Mouse (Mus musculus) monocyte, adult 2 months (primary cell): ENCODE results near the gene Sgcd.

Experiments used
- DNase-seq, 2 experiments: peaks; one replicate each; pipeline ENCODE4 v3.0.0; 2022; ENCODE audit warnings: low spot score in 2 of 2, low read depth in 1 of 2

Sgcd gene

DNA sequence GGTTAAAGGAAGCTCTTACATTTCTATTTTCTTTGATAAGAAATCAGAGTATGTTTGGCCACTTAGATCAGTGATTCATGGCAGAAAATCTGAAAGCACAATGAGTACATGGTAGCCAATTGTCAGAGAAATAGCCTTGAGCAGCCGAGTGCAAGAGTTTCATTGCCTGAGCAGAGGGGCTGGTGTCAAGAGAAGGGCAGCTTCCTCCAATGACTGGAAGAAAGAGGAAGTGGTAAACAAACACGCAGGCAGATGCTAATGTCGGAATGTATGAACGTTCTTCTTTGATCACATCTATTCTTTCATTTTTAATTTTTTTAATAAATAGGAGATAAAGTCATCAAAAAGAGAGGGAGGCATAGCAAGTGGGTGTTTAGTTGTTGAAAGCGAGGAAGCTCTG is 956.5 kb downstream of the Sgcd start:
- no peak for DNase-seq

DNA sequence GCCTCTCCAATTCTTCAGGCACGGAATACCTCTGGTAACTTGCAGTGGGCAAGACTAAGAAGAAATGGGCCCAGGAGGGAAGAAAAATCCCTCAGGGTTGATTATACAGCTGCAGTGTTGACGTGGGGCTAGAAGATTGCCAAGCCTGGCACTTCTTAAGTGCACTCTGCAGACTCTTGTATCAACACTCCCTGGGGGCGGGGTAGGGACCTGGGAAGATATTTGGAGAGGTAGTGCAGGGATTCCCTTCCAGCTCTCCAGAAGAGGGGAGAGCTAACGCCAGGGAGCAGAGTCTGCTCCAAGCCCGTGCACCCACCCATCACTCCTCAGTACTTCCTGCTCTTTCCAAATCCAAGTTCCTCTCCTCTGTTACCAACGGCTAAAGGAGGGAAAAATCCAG is 967.9 kb downstream of the Sgcd start:
- DNase-seq = no peak

DNA sequence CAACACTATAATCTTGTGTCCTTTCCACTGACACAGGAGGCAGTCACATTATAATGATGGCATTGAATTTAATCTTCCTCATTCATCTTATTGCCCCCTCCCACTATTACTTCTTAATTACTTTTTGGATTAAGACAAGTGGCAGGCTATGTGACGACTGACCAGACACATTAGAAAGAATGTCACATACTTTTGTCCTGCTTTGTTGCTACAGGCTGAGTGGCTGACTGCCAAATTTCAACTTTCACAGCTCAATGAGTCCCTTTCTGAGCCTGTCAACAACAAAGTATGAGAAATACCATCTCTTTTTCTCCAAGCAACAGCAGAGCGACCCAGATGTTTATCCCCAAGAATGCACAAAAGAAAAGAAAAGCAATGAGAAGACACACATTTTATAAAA is 970.6 kb downstream of the Sgcd start:
- no peak for DNase-seq

DNA sequence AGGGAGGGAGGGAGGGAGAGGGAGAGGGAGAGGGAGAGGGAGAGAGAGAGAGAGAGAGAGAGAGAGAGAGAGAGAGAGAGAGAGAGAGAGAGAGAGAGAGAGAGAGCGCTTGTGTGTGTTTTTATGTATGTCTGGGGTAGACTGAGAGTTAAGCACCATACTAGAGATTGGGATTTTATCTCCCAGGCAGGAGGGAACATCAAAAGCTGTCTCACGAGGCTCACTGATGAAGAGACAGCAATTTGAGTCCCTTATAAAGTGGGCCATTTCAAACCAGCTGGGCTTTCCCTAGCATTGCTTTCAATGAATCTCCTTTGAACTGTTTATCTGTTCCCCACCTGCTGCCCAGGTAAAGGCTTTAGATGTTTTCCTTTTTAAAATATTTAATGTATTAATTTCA is 973.1 kb downstream of the Sgcd start:
- no peak for DNase-seq

DNA sequence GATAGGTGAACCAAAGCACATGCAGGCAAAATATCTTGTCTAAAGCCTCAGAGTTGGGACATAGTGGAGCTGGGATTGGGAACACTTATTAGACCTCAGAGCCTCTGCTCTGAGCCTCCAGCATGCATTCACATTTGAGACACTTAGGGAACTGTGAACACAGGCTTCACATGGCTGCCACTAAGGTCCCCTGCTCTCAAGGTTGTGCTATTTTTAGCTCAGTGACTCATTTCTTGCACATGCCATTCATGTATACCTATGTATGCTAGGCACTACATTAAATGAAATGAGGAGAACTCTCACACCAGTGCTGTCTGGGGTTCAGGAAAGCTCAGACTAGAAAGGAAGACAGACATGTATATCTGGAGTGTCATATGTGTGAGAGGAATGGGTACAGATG is 974.5 kb downstream of the Sgcd start:
- DNase-seq = no peak

DNA sequence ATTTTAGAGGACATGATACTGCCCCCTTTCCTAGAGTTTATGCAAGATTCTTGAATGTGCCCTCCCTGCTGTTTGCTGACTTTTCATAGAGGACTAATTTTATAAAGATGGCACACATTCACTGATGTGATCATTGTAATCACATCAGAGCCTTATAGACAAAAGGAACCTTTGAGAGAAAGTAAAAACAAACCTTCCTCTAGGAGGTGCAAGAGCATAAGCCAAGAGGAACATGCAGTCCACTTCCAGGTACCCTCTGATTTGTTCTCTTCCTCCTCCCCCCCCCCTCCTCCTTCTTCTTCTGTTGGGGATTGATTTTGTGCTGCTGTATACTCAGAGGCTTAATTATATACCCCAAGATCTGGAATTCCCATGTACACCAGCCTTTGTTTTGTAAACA is 978.6 kb downstream of the Sgcd start:
- no peak for DNase-seq

DNA sequence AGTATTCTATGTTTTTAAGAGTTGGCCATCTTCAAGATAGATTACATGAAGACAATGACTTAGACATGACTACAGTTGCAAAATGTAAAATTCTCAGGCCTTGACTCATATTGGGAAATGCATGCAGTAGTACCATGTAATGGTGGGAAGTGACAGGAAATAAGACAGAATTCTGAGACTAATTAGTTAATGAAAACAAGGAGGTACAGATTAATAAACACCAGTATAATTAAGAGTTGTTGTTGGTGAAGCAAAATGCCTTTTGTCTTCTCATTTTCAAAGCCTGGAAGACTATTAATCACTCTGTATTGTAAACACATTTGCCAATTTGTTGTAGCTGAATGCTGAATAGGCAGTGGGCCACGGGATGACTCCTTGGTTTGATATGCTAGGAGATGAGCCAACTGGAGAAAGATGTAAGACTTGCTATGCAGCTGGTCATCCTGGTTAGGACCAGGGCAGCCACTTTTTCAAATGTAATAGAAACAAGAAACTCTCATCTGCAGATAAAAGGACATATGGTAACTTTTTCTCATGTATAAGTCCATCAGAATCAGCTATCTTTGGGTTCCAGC is 983.4 kb downstream of the Sgcd start:
- no peak for DNase-seq

DNA sequence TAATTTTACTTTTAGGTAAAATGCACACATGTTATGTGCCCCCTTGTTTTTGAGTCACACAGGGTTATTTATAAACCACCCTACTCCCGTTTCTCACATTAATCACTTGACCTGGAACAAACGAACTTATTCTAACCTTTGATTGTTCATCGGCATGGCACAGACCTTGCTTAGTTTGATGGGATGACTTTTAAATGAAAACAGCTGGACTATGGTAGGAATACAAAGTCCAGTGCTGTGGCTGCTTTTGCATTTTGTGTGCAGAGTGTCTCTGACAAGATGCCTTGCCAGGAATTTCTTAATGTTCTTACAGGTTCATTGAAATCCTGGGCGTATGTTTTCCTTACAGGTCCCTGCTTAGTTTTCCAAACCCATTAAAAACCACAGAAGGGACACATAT is 1049.5 kb downstream of the Sgcd start:
- no peak for DNase-seq

DNA sequence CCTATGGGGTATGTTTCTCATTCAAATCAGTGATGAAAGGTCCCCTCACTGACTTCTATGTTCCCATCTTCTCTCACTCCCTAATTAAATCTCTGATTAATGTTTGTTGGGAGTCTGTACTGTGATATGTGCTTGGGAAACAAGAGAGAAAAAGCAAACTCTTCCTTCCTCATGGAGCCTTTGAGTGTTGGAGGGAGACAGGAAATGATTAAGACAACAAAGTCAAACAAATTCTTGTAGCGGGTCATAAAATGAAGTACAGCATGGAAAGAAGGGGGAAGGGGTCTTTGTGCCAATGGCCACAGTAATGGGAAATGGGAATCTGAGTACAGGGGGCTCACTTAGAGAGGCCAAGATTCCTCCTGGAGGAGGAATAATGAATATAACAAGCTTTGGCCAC is 1063.8 kb downstream of the Sgcd start:
- no peak for DNase-seq

DNA sequence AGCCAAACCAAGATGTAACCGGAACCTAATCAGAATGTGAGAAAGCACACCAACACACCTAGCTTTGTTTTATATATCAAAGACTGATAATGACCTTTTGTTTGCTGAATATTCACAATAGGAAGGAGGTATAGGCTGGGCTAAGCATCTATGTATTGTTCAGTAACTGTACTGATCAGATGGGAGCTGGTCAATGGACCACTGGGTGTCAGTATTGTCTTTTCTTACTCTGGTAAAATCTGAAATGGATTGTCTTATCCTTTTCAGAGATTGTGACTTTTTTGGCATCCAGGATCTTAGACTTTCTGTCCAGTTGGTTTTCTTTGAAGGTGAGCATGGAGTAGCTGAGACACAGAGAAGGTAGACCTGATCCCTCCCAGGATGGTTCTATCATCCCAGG is 1068.5 kb downstream of the Sgcd start:
- DNase-seq = no peak

DNA sequence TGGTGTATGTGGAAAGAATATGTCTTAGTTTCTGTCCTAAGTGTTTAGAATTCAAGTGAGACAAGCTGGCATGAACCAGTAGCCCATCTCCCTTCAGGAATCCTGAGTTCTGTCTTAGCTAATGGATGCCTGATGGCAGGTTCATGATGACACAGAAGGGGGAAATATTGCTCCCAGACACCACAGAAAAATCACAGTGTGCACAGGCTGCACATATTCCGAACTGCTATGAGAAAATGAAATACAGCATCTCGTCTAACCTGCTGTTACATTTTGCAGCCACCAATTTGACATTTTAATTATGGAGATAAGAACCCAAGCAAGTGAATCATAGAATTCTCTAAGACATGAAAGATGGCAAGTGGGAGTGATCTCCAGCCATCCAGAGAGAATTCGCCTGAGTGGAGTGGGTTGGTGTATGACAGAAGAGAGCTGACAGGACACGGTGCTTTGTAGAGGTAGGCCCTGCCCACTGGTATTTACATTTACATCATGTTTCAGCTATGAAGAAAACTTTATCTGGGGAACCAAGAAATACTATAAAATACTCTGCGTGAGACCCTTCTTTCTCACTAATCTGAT is 1076.0 kb downstream of the Sgcd start:
- no peak for DNase-seq

DNA sequence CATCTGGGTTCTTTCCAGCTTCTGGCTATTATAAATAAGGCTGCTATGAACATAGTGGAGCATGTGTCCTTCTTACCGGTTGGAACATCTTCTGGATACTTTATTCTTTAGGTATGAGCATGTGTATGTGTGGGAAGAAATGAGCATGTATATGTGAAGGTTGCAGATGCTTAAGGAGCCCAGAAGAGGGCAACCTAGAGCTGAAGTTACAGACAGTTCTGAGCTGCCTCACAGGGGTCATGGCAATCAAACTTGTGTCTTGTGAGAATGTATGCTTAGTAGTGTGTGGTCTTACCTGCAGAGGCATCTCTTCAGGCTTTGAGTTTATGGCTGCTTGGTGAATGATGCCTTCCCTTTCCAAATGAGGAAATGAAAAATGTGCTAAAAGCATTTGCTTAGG is 1084.5 kb downstream of the Sgcd start:
- no peak for DNase-seq

DNA sequence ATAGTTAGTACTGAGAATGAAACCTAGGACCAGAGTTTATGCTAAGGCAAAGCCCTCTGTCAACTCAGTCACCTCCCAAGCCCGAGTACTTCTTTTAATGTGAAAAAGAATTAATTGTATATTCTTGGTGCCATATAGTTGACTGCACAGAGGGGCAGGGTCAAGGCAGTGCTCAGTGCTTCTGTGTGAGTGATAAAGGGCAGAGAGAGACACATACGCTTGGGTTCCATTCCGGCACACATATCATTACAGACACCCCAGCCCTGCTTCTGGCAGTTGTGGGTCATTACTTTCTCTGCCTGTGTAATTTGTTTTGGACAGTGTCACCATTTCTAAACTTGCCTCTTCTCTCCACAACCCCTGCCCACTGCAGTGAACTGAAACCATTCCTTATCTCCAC is 1099.7 kb downstream of the Sgcd start:
- no peak for DNase-seq

DNA sequence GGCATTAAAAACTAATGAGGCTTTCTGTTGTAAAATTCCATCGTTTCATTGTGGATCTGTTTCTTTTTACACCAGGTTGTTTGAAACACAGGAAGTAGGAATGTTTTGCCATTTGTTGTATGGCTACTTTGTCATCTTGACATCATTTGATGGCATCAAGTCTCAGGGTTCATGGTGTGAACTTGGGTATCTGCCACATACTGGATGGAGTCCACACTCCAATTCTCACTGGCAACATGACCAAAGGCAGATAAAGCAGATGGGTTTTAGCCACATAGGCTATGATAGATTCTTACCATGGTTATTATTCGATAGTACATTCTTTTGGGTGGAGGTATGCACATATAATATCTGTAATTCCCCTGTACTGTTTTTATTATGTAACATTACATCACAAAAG is 1106.3 kb downstream of the Sgcd start:
- no peak for DNase-seq

DNA sequence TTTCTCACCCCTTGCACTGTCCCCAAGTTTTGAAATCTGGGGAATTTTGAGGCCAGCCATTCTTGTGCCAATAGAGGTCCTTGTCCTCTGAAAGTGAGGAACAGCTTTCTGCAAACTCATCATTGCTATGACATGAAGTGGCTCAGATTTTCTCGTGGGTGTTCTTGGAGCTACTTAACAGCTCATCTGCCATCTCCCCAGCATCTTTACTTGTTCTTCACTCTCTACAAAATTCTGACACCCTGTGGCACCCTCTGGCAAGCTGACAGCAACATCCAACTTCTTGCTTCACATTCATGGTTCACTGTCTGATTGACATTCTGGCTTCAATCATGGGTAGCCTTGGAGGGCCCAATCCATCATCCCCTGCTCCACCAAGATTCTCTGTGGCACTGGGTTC is 1113.0 kb downstream of the Sgcd start:
- DNase-seq = no peak

DNA sequence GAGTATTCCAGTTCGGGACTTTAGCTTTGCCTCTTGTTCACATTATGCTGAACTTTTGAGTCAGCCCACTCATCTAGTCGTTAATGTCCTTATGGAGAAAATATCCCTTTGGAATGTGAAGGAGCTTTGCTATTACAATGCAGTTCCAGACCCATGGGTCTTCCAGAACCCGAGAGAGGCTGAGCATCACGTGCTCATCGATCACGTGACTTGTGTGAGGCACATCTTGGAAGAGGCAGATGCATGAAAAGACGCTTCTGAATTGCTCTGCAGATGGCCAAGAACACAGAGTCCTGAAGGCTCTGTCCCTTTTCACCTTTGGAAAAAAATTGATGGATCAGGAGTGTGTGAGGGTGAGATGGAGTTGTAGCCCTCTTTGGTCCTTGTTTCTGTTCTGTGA is 1120.2 kb downstream of the Sgcd start:
- DNase-seq = no peak

DNA sequence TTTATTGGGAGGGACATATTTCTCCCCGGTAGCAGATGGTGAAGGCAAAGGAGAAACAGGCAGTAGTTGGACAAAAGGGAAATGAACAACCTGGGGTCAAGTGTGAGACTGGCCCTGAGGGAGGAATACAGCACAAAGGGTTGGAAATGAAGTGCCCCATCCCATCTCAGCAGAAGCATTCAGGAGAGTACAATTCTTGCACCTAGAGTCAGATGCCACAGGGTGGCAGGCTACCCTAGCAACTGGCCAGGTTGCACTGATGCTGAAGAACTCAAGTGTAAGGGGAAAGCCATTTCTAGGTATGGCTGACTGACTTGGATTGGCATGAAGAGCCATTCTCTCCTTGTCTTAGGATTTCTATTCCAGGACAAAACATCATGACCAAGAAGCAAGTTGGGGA is 1124.0 kb downstream of the Sgcd start:
- no peak for DNase-seq

DNA sequence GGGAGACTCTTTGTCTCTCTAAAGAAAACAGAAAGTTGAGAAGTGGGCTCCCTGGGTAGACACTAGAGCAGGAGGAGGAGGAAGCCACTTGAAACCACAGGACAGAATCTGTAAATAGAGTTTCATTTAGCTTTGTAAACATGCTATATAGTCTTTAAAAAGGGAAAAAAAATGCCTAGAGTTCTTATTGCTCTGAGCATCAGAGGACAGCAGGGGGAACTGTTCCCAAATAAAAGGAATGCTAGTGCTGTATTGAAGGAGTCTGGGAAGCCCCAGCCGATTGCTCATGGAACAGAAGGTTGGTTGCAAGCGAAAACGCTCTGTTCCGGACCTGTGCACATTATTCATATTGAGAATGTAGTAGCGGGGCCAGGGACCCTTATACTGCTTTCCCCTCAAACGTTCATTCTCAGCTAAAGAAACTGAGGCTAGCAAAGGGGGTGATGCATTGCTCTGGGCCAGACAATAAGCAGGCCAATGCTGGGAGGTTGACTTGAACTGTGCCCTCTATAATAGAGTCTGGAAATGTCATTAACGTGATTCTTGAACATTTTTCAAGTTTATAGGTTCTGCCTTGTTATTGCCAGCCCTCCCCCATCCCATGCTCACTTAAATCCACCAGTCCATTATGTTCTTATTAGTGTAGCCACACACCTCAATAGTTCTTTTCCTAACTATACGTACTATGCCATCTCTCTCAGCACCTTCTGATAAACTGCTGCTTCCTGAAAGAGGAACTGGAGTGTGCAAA is 1140.4 kb downstream of the Sgcd start:
- DNase-seq = no peak

DNA sequence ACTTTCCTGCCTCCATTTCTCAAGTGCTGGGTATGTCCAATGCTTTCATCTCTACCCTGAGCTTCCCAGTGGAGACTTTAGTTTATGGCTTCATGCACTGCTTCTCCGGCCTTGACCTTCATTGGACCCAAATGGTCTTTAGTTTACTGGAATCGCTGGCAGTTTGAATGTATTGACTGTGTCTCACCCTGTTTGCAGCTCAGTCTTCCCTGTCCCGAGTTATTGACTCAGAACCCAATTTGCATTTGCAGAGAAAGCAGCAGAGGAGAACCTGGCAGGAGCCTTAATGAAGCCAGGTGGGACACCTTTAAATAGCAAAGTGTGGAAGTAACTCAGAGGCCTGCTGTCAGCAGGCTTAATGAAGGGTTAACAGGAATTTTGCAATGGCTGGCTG is 1140.9 kb downstream of the Sgcd start:
- DNase-seq = no peak

DNA sequence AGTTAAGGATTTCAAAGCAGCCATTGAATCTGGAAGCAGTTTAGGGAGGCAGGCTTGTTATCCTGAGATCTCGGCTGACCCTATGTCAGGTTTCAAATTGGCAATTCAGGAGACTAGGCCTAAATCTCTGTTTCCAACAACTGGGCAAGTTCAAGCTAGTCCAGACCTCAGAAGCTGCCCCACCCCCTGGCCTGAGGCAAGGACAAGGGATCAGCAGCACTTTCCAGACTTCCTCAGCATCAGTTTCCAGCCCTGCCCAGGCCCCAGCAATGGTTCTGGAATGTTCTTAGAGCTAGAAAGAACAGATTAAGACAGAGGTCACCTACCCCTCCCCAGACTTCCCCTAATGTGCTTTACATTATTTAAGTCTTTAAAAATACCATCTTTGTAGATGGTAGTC is 1142.1 kb downstream of the Sgcd start:
- DNase-seq = no peak
